Comparison of ENCODE assay signal across 21 mouse cellular contexts in genomic region chr5:32053476-32053875, GRCm38 (mm10).
DNase-seq lines count a peak whose midpoint lies in the region; ATAC-seq and TF ChIP-seq lines count a peak whose summit lies in the region.
"Had no signal": no experiment of that assay in that cellular context is flagged by ENCODE, and none has a peak within 500 bp of the region (broad histone marks: within the 10 kb centered on the region; RNA-seq: fewer than 3 reads in every experiment).

No protein-coding gene starts in this region.

- H3K9ac ChIP-seq in liver, postnatal 0 days (replicated peaks): no peak overlapping the region
- H3K9ac ChIP-seq in midbrain, embryonic 14.5 days (replicated peaks; ENCODE audit: low read length): no peak overlapping the region
- H3K9ac ChIP-seq: forebrain, embryonic 13.5 days; heart, embryonic 13.5 days; liver, embryonic 14.5 days had no signal

- no peak for ATAC-seq in CD4-positive, CD25-positive, alpha-beta regulatory T cell, adult 4 months
- ATAC-seq in liver, postnatal 0 days: no peak
- ATAC-seq in midbrain, embryonic 14.5 days (ENCODE audit: low FRiP score, low TSS enrichment): no peak
- ATAC-seq: forebrain, embryonic 13.5 days; hindbrain, embryonic 16.5 days; lung, postnatal 0 days; midbrain, embryonic 16.5 days had no signal

- peak; percentile 7 for DNase-seq in CD4-positive, CD25-positive, alpha-beta regulatory T cell, adult 2 months (ENCODE audit: low read depth, low spot score)
- DNase-seq in kidney, postnatal 10 days: peak; percentile 13
- DNase-seq in kidney, adult 11 months: no peak
- DNase-seq in B cell, adult 2 months: peak; percentile 3
- DNase-seq in liver, postnatal 0 days: peak; percentile 19
- no peak for DNase-seq in midbrain, embryonic 14.5 days
- DNase-seq in layer of hippocampus, adult 9-11 months: no peak
- DNase-seq: adrenal gland, postnatal 14 days; cerebellum, adult 11 months; gastrocnemius, postnatal 36 days; kidney, adult 18-20 months; right cerebral cortex, postnatal 14 days had no signal

- no peak overlapping the region for H3K4me3 ChIP-seq in liver, postnatal 0 days (ENCODE audit: low read depth, low read length)
- no peak overlapping the region for H3K4me3 ChIP-seq in midbrain, embryonic 14.5 days (replicated peaks; ENCODE audit: low read depth, low read length)
- H3K4me3 ChIP-seq: forebrain, embryonic 13.5 days; heart, embryonic 13.5 days had no signal

- H3K27ac ChIP-seq in liver, postnatal 0 days (ENCODE audit: low read depth): no peak overlapping the region
- no peak overlapping the region for H3K27ac ChIP-seq in midbrain, embryonic 14.5 days (replicated peaks; ENCODE audit: low read depth, low read length)
- H3K27ac ChIP-seq: forebrain, embryonic 13.5 days; kidney, postnatal 0 days; liver, embryonic 14.5 days had no signal

- 41% methylated on average over 8 of the region's 8 CpGs for WGBS in liver, postnatal 0 days (ENCODE audit: insufficient replicate concordance)
- 85% methylated on average over 8 of the region's 8 CpGs for WGBS in midbrain, embryonic 14.5 days

- H3K4me2 ChIP-seq in liver, postnatal 0 days (ENCODE audit: low read depth, low read length): no peak overlapping the region
- no peak overlapping the region for H3K4me2 ChIP-seq in midbrain, embryonic 14.5 days (ENCODE audit: low read length)
- H3K4me2 ChIP-seq: forebrain, embryonic 13.5 days; heart, embryonic 13.5 days had no signal

- H3K27me3 ChIP-seq in liver, postnatal 0 days (ENCODE audit: insufficient read depth, low read length): no peaks in the 10 kb centered on the region
- H3K27me3 ChIP-seq in midbrain, embryonic 14.5 days (ENCODE audit: control insufficient read depth, insufficient read depth, low read length): no peaks in the 10 kb centered on the region
- H3K27me3 ChIP-seq: CH12.LX; forebrain, embryonic 13.5 days; heart, embryonic 13.5 days had no signal

- TF ChIP-seq EP300 in liver, postnatal 0 days (IDR thresholded peaks at IDR 0.05; ENCODE audit: low read depth): no peak

- H3K9me3 ChIP-seq in liver, postnatal 0 days (ENCODE audit: low read length): no peaks in the 10 kb centered on the region
- no peaks in the 10 kb centered on the region for H3K9me3 ChIP-seq in midbrain, embryonic 14.5 days (ENCODE audit: control insufficient read depth, low read length)
- H3K9me3 ChIP-seq: forebrain, embryonic 13.5 days; heart, embryonic 13.5 days had no signal

- peaks cover 11% of the 10 kb centered on the region for H3K4me1 ChIP-seq in liver, postnatal 0 days (ENCODE audit: insufficient read depth)
- no peaks in the 10 kb centered on the region for H3K4me1 ChIP-seq in midbrain, embryonic 14.5 days (ENCODE audit: control insufficient read depth, insufficient read depth, low read length)
- H3K4me1 ChIP-seq: forebrain, embryonic 13.5 days had no signal

- no peaks in the 10 kb centered on the region for H3K36me3 ChIP-seq in liver, postnatal 0 days (replicated peaks; ENCODE audit: insufficient read depth, low read length)
- H3K36me3 ChIP-seq in midbrain, embryonic 14.5 days (ENCODE audit: control insufficient read depth, insufficient read depth, low read length): no peaks in the 10 kb centered on the region
- H3K36me3 ChIP-seq: heart, embryonic 13.5 days had no signal

- no peak for TF ChIP-seq CTCF in liver, postnatal 0 days (IDR thresholded peaks at IDR 0.05; ENCODE audit: low read depth)

Comparison
In these comparisons a context has a peak if more than half of its experiments do, and no peak if none do; other contexts are left out.
1. DNase-seq: peak in CD4-positive, CD25-positive, alpha-beta regulatory T cell, adult 2 months (single experiment), kidney, postnatal 10 days (single experiment), B cell, adult 2 months (2 of 2) and liver, postnatal 0 days (single experiment); none in kidney, adult 11 months (single experiment), midbrain, embryonic 14.5 days (single experiment) and layer of hippocampus, adult 9-11 months (single experiment).